Mouse (Mus musculus) liver, embryonic 15.5 days (tissue): Measurements from ENCODE around the gene Cmss1. TPM values are rescaled to one million over a fixed set of nuclear protein-coding genes. Genes with fewer than 3 reads are reported as not detected.

Experiments used
- ATAC-seq: fragments of 200-750 bp; cut with Nextera tagmentation; 2 replicates; pipeline ENCODE4 v1.8.0; 2017; ENCODE audit warnings: moderate number of reproducible peaks, mild to moderate bottlenecking, moderate library complexity; ENCODE audit not compliant: insufficient read depth
- H3K27ac ChIP-seq: fragments of 300-500 bp; sonication (generic); replicated peaks from 2 replicates; pipeline ENCODE4 v1.5.1; 2015; ENCODE audit warnings: mild to moderate bottlenecking, inconsistent platforms
- H3K27me3 ChIP-seq: fragments of 300-500 bp; sonication (generic); 2 replicates; pipeline ENCODE4 v1.6.1; 2015; ENCODE audit warnings: mild to moderate bottlenecking, inconsistent platforms
- H3K36me3 ChIP-seq: fragments of 300-500 bp; sonication (generic); replicated peaks from 2 replicates; pipeline ENCODE4 v1.6.1; 2015; ENCODE audit warnings: moderate library complexity, mild to moderate bottlenecking, inconsistent platforms
- H3K4me1 ChIP-seq: fragments of 300-500 bp; sonication (generic); replicated peaks from 2 replicates; pipeline ENCODE4 v1.6.1; 2015; ENCODE audit warnings: inconsistent platforms
- H3K4me2 ChIP-seq: fragments of 300-500 bp; sonication (generic); 2 replicates; pipeline ENCODE4 v1.6.1; 2015; ENCODE audit warnings: moderate library complexity, mild to moderate bottlenecking, inconsistent platforms
- H3K4me3 ChIP-seq: fragments of 300-500 bp; sonication (generic); replicated peaks from 2 replicates; pipeline ENCODE4 v1.5.1; 2015; ENCODE audit warnings: mild to moderate bottlenecking, inconsistent platforms
- H3K9ac ChIP-seq: fragments of 300-500 bp; sonication (generic); 2 replicates; pipeline ENCODE4 v1.6.1; 2015; ENCODE audit warnings: moderate library complexity, mild to moderate bottlenecking, inconsistent platforms
- H3K9me3 ChIP-seq: fragments of 300-500 bp; sonication (generic); replicated peaks from 2 replicates; pipeline ENCODE4 v1.6.1; 2016; ENCODE audit warnings: inconsistent platforms
- WGBS: fragments of 180-500 bp; shearing (Covaris S2); methylation state at CpG from one replicate; pipeline ENCODE4 v1.1.7; 2015; ENCODE audit warnings: mixed read lengths; ENCODE audit not compliant: insufficient replicate concordance; 5-methylcytosine and 5-hydroxymethylcytosine counted together
- polyA plus RNA-seq: library from polyadenylated mRNA; unstranded; fragments of >200 nt; fragmentation: Nextera tagmentation; extraction: Ambion mirVana; gene quantifications from 2 replicates; pipeline ENCODE4 v1.2.1, GENCODE M21; 2015

Cmss1 gene
- polyA plus RNA-seq, 1 experiment from 2014 or later = 22.7 TPM

GRCm38 (mm10) chr16:57356454-57356853, 250.2 kb downstream of the Cmss1 start:
- no peaks in the 10 kb centered on the region for H3K4me1 ChIP-seq

DNA sequence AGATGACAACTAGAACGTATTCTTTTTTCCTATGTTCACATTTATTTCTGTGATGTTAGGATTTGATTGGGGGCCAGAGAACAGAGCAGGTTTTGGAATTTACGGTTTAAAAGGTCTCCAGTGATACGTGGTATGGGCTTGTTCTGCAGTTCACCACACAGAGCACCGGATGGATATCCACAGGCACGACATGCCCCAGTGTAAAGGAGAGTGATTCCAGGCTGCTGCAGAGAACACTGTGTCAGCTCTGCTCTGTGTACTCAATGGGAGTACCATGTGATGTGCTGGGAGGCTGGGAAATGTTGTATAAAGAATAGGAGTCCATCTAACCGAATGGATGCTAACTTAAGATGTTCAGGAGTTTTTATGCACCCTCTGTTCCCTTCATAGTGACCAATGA, 252.7 kb downstream of the Cmss1 start:
- no peak overlapping the region for H3K9ac ChIP-seq
- no peaks in the 10 kb centered on the region for H3K4me1 ChIP-seq
- H3K27me3 ChIP-seq = no peaks in the 10 kb centered on the region
- 74% methylated on average over 6 of the region's 6 CpGs for WGBS
- H3K27ac ChIP-seq = no peak overlapping the region
- H3K36me3 ChIP-seq = no peaks in the 10 kb centered on the region
- ATAC-seq = no peak
- no peaks in the 10 kb centered on the region for H3K9me3 ChIP-seq
- no peak overlapping the region for H3K4me2 ChIP-seq
- H3K4me3 ChIP-seq = no peak overlapping the region

More at GRCm38 (mm10) chr16:57356454-57356853, 250.2 kb downstream of the Cmss1 start:
- no peak overlapping the region for H3K27ac ChIP-seq
- no peak for ATAC-seq
- H3K9ac ChIP-seq = no peak overlapping the region
- H3K27me3 ChIP-seq = no peaks in the 10 kb centered on the region
- H3K4me2 ChIP-seq = no peak overlapping the region
- 76% methylated on average over 6 of the region's 6 CpGs for WGBS
- H3K9me3 ChIP-seq = no peaks in the 10 kb centered on the region
- no peaks in the 10 kb centered on the region for H3K36me3 ChIP-seq
- no peak overlapping the region for H3K4me3 ChIP-seq

GRCm38 (mm10) chr16:57353166-57353721, 253.4 kb downstream of the Cmss1 start:
- Histone ChIP-seq H3K4me1 (no peaks in the 10 kb centered on the region), H3K4me2 (no peak overlapping the region), H3K9ac (no peak overlapping the region), H3K9me3 (no peaks in the 10 kb centered on the region), H3K27ac (no peak overlapping the region), H3K36me3 (no peaks in the 10 kb centered on the region), H3K27me3 (no peaks in the 10 kb centered on the region), H3K4me3 (no peak overlapping the region)
- WGBS = 70% methylated on average over 11 of the region's 11 CpGs
- ATAC-seq = no peak

- no peaks in the 10 kb centered on the region for H3K9me3 ChIP-seq
- H3K36me3 ChIP-seq = no peaks in the 10 kb centered on the region
- H3K4me3 ChIP-seq = no peak within 1 kb of the TSS
- no peak within 1 kb of the TSS for H3K9ac ChIP-seq
- no peak within 1 kb of the TSS for H3K27ac ChIP-seq
- 75% methylated on average over 6 of the region's 6 CpGs for WGBS
- H3K4me2 ChIP-seq = no peak within 1 kb of the TSS
- no peak for ATAC-seq
- H3K4me1 ChIP-seq = no peaks in the 10 kb centered on the region
- no peaks in the 10 kb centered on the region for H3K27me3 ChIP-seq
Measured at GRCm38 (mm10) chr16:57352751-57353150, 253.9 kb downstream of the Cmss1 start, which contains the start of gene Filip1l. Filip1l (plus strand) TSS chr16:57353093.

DNA sequence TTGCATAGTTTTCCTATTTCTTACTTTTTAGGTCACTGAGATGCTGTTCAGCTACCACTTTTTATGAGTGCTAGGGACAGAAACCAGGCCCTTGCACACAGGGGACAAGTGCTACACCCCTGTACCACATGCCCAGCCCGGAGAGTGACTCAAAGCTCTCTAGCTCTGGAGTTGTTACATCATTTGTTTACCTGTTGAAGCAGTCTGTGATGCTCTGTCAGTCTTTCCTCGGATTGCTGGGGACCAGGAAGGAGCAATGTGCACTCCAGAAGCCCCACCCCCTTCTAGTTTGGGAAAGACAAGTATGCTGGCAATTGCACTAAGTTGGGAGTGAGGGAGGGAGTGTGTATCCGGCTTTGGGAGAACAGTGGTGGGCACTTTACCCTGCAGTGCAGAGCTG, 257.0 kb downstream of the Cmss1 start:
- H3K9me3 ChIP-seq = no peaks in the 10 kb centered on the region
- no peaks in the 10 kb centered on the region for H3K27me3 ChIP-seq
- H3K9ac ChIP-seq = no peak overlapping the region
- 39% methylated on average over 3 of the region's 3 CpGs for WGBS
- ATAC-seq = no peak
- H3K27ac ChIP-seq = no peak overlapping the region
- H3K4me1 ChIP-seq = no peaks in the 10 kb centered on the region
- H3K36me3 ChIP-seq = no peaks in the 10 kb centered on the region
- no peak overlapping the region for H3K4me2 ChIP-seq
- no peak overlapping the region for H3K4me3 ChIP-seq

DNA sequence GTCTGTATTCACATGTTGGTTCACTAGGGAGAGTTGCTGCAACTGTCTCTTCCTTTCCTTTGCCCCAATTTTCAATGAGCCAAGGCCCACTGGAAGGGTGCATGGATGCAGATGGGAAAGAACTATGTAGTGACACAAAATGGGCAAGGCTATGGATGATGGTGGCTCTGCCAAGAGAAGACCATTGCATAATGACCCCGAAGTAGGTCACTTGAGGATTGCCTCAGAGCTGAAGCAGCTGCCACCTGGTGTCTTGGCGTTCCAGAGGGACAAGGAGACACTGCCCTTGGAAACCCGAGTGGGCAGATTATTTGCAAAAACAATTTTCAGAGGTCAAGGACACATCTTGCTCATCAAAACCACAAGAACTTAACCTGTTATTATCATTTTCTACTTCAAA, 257.6 kb downstream of the Cmss1 start:
- 54% methylated on average over 3 of the region's 3 CpGs for WGBS
- no peak overlapping the region for H3K4me2 ChIP-seq
- no peaks in the 10 kb centered on the region for H3K36me3 ChIP-seq
- H3K9me3 ChIP-seq = no peaks in the 10 kb centered on the region
- H3K27me3 ChIP-seq = no peaks in the 10 kb centered on the region
- no peaks in the 10 kb centered on the region for H3K4me1 ChIP-seq
- H3K27ac ChIP-seq = no peak overlapping the region
- ATAC-seq = no peak
- no peak overlapping the region for H3K9ac ChIP-seq
- H3K4me3 ChIP-seq = no peak overlapping the region

DNA sequence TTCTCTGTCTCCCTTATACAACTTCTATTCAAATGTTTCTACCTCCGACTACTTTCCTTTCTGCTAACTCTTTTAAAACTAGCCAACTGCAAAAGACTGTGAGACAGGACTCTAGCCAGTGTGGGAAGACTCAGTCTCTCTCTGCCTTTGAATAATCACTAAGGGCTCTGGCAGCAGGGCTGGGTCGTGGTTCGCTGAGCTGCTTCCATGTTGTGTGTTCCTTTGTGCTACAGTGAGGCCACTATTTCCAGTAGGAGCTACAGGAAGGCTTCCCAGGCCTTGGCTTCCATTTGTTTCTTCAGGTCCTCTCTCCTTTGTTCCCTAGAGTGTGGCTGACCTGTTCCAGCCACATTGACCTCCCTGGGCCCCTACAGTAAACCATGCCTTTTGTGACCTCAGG, 260.4 kb downstream of the Cmss1 start:
- no peak overlapping the region for H3K4me2 ChIP-seq
- H3K4me3 ChIP-seq = no peak overlapping the region
- H3K27me3 ChIP-seq = no peaks in the 10 kb centered on the region
- no peak for ATAC-seq
- no peaks in the 10 kb centered on the region for H3K9me3 ChIP-seq
- 51% methylated on average over 3 of the region's 3 CpGs for WGBS
- no peaks in the 10 kb centered on the region for H3K36me3 ChIP-seq
- no peak overlapping the region for H3K27ac ChIP-seq
- no peak overlapping the region for H3K9ac ChIP-seq
- no peaks in the 10 kb centered on the region for H3K4me1 ChIP-seq

GRCm38 (mm10) chr16:57340613-57340898, 266.1 kb downstream of the Cmss1 start:
- Histone ChIP-seq H3K27me3 (no peaks in the 10 kb centered on the region), H3K4me3 (no peak overlapping the region), H3K9ac (no peak overlapping the region), H3K36me3 (no peaks in the 10 kb centered on the region), H3K4me2 (no peak overlapping the region), H3K4me1 (no peaks in the 10 kb centered on the region), H3K27ac (no peak overlapping the region), H3K9me3 (no peaks in the 10 kb centered on the region)
- ATAC-seq = no peak
- 68% methylated on average over 5 of the region's 5 CpGs for WGBS

DNA sequence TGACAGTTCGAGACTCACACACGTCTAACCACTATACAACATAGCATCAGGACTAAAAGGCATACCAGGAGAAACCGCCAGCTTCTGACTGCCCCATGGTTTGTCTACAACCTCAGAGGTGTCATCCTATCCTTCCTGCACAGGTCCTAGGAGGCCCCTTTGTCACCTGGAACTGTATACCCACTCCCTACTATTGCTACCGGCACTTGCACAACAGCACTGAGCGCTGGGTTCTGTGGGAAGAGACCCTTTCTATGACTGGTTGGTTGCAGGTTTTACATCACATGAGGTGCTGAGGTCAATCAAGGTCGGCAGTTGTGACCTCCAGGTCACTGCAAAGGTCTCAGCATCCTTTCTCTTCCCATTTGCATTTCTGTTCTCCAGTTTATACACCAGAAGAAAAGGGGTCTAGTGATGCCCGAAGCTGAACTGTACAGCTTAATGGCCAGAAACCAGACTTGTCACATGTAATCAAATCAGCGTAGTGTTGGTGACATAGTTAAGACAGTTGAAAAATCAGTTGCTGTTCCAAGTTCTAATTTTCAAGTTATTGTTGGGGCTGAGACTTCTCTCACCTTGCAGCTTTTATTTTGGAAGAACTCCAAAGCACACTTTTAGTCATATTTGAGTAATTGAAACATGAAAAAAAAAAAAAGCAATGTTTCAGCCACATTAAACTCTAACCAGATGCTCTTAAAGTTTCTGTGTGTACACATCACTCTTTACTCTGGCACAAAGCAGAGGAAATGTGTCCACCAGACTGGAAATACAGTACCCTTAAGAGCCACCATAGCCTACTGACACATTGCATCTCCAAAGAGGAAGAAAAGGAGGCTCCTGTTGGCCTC, 266.7 kb downstream of the Cmss1 start:
- no peak overlapping the region for H3K27ac ChIP-seq
- no peaks in the 10 kb centered on the region for H3K27me3 ChIP-seq
- H3K4me2 ChIP-seq = no peak overlapping the region
- 70% methylated on average over 8 of the region's 8 CpGs for WGBS
- no peak overlapping the region for H3K4me3 ChIP-seq
- H3K36me3 ChIP-seq = no peaks in the 10 kb centered on the region
- no peaks in the 10 kb centered on the region for H3K4me1 ChIP-seq
- H3K9ac ChIP-seq = no peak overlapping the region
- no peak for ATAC-seq
- no peaks in the 10 kb centered on the region for H3K9me3 ChIP-seq

DNA sequence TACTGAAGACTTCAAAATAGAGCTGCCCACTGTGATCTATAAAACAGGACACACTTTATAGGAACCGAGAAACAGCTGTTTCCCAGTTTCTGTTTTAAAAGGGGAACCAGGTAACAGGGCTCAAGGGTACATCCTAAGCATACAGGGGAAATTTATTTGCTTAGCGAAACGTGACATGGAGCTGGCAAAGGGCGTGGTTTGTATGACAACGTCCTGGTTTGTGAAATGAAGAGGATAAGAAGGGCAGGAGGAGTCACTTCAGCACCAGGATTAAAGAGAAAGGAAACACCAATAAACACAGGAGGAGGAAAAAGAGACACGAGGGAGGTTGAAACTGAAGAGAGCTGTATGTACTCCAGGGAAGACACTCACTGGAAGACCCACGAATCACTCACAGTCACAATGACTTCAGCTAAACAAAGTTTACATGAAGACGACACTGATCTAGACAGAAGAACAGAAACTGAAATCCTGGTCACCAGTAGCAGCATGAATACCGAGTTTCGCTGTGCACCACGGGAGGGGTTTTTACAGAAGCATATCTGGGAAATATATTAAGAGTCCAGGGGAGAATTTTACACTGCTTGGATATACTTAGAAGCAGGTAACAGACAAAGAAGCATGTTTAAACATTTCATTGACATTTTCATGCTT, 269.8 kb downstream of the Cmss1 start:
- Histone ChIP-seq H3K4me3 (no peak overlapping the region), H3K9me3 (no peaks in the 10 kb centered on the region), H3K36me3 (no peaks in the 10 kb centered on the region), H3K9ac (no peak overlapping the region), H3K4me2 (no peak overlapping the region), H3K27me3 (no peaks in the 10 kb centered on the region), H3K4me1 (no peaks in the 10 kb centered on the region), H3K27ac (no peak overlapping the region)
- 41% methylated on average over 11 of the region's 11 CpGs for WGBS
- no peak for ATAC-seq

GRCm38 (mm10) chr16:57332301-57332700, 274.4 kb downstream of the Cmss1 start:
- WGBS = 57% methylated on average over 7 of the region's 7 CpGs
- ATAC-seq = no peak
- H3K36me3 ChIP-seq = no peaks in the 10 kb centered on the region

More at GRCm38 (mm10) chr16:57332301-57332700, 274.4 kb downstream of the Cmss1 start:
- Histone ChIP-seq H3K4me3 (no peak overlapping the region), H3K27ac (no peak overlapping the region), H3K9me3 (no peaks in the 10 kb centered on the region), H3K4me2 (no peak overlapping the region), H3K27me3 (no peaks in the 10 kb centered on the region), H3K4me1 (no peaks in the 10 kb centered on the region), H3K9ac (no peak overlapping the region)
